Mouse (Mus musculus): Measurements from ENCODE around the gene Wrnip1.

DNA sequence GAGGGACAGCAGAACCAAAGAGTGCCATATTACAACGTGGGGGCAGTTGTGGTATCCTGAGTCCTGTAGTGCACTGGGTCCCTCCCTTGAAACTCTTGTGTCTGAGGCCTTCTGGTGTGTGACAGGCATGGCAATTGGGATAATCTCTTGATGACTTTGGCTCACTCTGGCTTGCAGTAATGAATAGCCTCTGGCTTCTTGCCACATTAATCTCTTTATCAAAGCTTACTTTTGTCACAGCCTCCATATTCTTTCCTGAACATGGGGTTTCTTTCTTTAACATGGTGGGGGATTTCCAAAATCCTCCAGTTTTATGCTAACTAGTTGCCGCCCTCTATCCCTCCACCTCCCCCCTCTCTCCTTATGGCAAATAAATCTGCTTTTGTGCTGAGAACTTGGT, 51.2 kb downstream of the Wrnip1 start:
- TF ChIP-seq CTCF (IDR thresholded peaks at IDR 0.05; ENCODE audit: borderline replicate concordance, insufficient read depth, low read length) (no peak), POLR2A (IDR thresholded peaks at IDR 0.05; ENCODE audit: low read depth, low read length) (no peak)

Data from embryonic fibroblast, embryonic 13.5 days (primary cell).